Mouse (Mus musculus) thymus, adult 18-20 months (tissue): Measurements from ENCODE around the gene Atp5e.

ENCODE experiments used
- DNase-seq, 2 experiments: peaks; one replicate each; pipeline ENCODE4 v3.0.0; 2022; ENCODE audit warnings: mixed read lengths in 2 of 2

Gene Atp5e

DNA sequence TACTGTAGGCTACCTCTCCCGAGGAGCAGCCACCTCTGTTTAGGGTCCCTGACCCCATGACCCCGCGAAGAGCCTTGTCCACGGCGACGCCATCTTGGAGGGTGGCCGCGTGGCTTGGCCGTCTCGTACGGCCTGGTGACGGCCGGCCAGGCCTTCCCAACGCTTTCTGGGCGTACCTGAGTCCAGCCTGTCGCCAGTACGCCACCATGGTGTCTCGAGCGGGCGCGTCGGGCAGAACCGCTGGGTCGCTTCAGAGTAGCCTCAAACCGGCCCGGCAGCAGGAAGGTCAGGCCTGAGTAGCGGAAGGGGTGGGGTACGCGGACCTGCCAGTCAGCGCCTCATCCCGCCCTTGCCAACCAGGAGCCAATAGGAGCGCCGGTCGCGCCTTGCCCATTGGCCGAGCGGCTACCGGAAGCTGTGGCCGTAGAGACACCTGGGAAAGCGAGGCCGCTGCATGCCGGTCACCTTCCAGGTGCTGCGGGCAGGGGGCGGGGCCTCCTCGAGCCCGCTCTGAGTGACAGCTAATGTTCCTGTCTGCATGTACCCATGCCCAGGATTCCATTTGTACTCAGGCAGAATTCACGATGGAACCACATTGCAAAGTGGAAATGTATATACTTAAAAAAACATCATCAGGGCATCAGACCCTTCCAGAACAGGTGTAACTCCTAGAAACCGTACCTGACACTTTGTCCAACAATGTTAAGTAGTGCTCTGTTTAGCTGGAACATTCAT, at the start of gene Atp5e:
Gene Atp5e (minus strand): TSS at position 317 of the 735 bp plus-strand sequence.
- peak; percentile 92 to 94 for DNase-seq

DNA sequence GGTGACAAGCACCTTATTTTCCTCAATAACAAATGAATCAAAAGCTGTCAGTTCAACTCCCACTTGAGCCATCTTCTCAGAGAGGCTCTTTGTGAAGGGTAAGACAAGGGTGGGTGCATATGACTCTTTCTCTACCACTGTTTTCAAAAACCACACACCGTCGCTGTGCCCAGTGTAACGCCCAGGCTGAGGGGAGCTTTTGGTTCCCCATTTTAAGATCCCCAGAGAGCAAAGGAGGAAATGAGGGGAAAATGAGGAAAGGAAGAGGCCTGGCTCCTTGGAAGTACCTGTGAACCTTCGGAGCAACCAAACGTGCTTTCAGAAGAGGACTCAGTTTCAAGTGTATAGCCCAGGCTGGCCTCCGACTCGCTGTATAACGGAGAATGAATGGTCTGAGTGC, 45.9 kb upstream of the Atp5e start:
- no peak for DNase-seq

DNA sequence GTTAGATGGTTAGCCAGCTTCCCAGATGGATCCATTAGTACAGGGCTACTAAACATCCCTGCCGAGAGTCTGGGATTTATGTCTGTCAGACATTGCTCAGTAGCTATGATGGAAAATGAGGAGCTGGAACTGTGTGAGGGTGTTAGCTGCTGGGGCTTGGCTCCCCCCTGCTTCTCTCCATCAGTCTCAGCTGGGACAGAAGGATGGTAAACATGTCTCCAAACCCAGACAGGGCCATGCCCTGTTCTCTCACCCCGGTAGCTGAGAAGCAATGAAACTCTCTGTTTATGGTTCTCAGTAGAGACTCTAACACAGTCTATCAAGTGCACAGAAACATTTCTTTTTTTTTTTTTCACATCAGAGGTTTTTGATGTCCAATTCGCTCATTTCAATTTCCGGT, 44.1 kb upstream of the Atp5e start:
- DNase-seq: no peak

DNA sequence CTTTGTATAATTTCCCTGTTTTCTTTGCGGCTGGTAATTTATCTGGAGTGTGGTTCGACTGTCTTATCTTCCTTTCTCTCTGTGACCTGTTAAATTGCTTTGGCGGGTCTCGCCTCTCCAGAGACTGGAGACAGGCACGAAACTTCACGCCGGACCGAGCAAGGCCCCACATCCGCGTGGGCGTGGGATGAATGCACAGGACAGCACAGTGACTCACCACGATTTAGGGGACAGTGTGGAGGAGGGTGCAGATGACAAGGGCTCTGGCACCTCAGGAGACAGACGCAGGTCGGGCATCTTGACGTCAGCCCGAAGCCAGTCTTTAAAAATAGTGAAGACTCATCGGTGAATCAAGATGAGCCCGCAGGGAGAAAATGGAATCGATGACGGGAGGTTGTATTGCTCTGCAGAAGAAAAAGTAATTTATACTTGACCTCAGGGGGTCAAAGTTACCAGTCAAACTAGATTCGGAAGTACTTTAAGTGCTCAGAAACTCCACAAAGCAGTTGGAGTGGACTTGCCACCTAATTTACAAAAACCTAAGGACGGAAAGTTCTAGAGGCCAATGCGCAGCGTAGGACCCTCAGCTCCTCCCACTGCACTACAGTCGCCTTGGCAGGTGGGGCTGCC, 39.0 kb upstream of the Atp5e start:
- no peak for DNase-seq

DNA sequence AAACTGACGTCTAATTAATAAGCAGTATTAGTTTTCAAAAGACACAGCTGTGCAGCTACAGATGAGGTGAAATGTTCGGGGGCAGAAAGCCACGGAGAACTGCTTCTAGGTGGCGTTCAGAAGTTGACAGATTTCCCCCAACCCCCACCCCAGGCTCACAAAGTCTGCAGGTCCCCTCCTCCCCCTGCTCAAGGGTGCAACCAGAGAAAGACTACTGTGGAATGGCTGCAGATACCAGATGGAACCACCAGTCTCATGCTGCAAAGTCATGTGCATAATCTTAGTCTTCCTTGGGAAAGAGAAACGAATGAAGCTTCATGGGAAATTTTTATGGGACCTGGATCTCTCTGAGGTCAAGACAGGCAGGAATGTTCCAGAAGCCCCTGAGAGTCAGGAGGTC, 38.4 kb upstream of the Atp5e start:
- DNase-seq: no peak

- DNase-seq: no peak
These were observed 37.6 kb upstream of the Atp5e start for GRCm38 (mm10) chr2:174501517-174501916.

DNA sequence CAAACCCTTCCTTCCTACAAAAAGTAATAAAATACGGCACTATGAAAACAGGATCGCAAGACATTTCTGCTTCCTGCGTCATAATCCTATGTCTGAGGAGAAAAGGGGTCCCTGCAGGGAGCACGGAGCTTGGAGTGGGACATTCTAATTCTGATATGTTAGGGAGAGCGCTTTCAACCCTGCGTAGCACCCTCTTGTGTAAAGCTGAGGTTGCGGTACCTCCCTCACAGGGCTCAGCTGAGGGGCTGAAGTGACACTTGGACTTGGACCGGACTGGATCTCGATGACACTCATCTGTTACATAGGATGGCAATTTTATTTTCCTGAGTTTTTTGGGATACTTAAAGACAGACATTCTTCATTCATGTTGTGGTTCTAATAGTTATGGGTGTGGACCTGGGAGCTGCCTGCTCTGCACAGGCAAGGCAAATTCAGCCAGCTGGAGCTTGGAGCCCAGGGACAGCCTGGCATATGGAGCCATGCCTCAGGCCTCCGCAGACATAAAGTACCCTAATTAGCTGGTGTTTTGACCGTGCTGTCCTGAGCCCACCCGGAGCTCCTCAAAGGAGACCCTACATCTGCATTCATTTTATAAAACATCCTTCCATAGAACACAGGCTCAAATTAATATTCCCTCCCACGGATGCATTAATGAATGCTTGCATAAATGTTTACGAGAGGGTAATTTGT, 37.1 kb upstream of the Atp5e start:
- DNase-seq: no peak

- no peak for DNase-seq
These were observed 29.0 kb upstream of the Atp5e start for GRCm38 (mm10) chr2:174492858-174493257.

GRCm38 (mm10) chr2:174487005-174487404, 23.1 kb upstream of the Atp5e start:
- DNase-seq: no peak

DNA sequence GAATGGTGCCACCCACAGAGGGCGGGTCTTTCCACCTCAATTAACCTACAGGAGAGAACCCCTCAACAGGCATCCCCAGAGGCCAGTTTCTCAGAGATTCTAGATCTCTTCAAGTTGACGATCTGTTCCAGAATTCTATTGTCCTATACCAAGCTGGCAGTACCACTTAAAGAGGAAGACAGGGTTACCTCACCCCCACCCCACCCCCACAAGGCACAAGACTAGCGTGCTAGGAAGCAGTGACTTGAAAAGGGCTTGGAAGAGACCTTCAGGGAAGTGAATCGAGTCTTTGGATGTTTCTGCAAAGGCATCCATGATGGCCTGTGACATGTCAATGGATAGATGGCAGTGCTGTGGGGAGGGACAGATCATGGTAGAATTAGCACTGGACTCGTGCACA, 14.8 kb upstream of the Atp5e start:
- no peak for DNase-seq

DNA sequence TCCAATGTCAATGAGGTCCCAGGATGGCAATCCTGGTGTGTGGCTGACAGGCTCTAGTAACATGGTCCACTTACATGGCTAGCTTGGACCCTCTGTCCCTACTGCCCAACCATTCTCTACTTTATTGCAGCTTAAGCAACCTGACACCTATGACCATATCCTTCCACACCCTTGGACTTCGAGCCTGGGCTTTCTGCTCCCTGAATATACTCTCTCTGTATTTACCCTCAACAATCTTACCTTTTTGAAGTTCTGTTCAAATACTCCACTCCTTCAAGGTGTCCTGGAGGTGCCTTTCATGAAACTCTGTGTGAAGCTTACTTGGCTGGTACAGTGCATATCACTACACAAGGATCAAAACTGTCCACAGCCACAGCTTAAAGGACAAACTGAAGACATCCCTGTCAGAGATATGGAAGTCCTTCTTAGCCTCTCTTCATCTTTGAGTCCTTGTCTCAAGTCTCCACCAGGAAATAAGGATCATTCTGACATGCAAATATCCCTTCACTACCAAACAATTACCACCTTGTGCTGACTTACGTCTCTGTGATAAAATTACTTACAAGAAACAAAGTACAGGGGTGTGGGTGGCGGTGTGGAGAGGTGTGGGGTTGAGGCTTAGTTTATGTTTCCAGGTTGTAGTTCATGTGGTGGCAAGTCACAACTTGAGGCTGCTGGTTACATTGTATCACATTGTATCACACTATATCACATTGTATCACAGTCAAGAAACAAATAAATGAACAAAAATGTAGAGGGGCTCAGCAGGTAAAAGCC, 13.8 kb upstream of the Atp5e start:
- DNase-seq: no peak

GRCm38 (mm10) chr2:174473550-174473927, 9.6 kb upstream of the Atp5e start:
- no peak for DNase-seq

DNA sequence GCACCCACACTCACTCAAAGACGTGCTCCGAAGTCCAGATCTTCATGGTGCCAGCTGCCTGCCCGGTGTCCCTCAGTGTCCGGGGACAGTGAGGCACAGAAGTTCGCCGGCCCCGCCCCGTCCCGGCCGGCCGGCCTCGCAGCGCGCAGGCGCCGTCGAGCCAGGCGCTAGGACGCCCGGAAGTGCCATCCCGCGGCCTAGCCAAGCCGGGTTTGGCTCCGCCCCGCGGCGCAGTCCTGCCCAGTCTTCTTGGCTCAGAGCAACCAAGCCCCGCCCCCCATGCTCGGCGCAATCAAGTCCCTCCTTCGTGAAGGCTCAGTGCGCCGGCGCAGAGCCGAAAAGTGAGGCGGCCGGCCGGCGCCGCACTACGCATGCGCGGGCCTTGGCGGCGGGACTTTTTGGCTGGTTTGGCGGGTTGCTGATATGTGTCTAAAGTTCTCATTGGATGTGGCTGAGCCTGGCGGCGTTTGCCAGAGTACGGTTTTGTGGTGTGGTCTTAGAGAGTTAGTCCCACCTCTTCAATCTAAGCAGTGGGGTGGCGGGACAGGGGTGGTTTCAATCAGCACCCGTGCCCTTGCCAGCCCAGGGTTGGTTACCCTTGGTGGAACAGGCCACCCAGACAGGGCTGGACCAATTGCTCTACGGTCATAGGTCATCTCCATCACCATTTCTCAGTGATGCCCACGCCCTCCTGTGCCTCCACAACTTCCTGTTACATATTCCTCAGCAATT, 9.1 kb upstream of the Atp5e start, which contains the start of gene Prelid3b:
Gene Prelid3b (minus strand): TSS at position 264 of the 732 bp plus-strand sequence.
- peak; percentile 99 for DNase-seq

DNA sequence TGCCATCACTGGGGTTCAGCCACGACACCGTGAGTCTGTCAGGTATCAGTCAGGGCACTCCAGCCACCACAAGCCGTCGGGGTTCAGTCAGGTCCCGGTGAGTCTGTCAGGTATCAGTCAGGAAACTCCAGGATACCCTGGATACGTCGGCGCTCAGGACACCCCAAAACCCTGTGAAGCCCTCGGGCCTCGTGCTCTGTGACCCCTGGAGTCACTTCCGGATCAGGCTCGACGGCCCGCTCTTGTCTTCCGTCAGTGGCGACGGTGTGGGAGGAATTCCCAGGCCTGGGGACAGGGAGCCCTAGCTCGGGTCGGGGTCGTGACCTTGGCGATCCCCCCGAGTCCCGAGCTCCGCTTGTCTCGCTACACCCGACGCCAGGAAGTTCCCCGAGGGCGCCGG, 8.5 kb upstream of the Atp5e start:
- DNase-seq: no peak

GRCm38 (mm10) chr2:174470786-174471405, 7.0 kb upstream of the Atp5e start:
- DNase-seq: no peak

DNA sequence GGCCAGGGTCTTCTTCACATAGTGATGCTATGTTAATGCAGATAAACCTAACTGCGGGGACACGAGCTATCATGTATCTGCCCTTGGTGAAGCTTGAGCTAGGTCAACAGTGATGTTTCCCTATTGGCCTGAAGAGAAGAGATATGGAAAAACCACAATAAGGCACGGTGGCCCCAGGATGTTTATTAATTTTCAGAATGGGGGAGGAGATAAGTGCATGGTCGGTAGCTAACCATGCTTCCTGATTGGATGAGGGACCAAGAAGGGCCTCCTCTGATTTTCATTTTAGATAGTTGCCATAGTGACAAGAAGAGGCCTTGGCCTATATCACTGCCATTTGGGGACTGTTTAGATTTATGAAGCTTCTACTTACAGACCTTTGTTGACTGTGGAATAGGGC, 6.4 kb upstream of the Atp5e start:
- DNase-seq: no peak

GRCm38 (mm10) chr2:174463370-174463769, 535 bp downstream of the Atp5e start:
- DNase-seq: peak in 1 of 2 experiments; percentile 10

- DNase-seq: no peak
These were observed 4.5 kb downstream of the Atp5e start for GRCm38 (mm10) chr2:174459365-174459764.

GRCm38 (mm10) chr2:174453681-174454080, 10.2 kb downstream of the Atp5e start:
- no peak for DNase-seq

DNA sequence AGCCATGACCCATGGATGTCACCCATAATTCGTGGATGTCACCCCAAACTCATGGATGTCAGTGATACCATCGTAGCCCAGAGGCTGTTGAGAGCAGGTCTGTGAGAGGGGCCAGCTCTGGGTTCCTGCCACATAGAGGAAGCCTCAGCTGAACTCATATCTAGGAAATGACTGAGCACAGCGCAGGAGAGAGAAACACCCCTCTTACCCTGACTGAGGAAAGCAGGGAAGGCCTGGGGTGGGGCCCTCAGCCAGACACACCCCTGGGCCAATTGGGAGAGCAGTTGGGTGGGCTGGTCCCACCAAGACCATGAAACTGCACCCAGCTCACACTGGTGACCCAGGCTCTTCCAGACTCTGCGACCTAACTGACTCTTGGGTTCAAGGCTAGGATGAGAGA, 13.6 kb downstream of the Atp5e start, which contains the start of gene Tubb1:
Gene Tubb1 (plus strand): TSS at position 343 of the 400 bp plus-strand sequence.
- no peak for DNase-seq

- DNase-seq: no peak
These were observed 15.5 kb downstream of the Atp5e start for GRCm38 (mm10) chr2:174448405-174448804.

DNA sequence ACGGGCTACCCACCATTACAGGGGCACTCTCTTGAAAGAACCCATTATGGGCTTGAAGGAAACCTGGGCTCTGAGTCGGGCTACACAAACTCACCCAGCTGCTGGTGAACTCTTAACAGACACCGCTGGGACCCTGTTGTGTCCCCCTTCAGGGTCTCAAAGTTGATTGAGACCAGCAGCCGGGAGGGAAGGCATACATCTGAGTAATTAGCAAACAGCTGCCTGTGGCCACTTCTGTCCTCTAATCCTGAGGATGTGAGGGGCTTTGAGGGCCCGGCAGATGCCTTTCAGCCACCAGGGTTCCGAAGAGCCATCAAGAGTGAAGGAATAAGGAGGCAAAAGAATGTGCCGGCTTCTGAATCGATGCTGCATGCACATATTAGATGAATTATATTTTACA, 17.0 kb downstream of the Atp5e start:
- DNase-seq: no peak
